Mouse (Mus musculus) ES-Bruce4 (cell line): ENCODE measurements at regions not wholly inside any gene's neighbourhood (a gene's known extent, or its start where the extent isn't known, plus 50 kb on each side); places are given as distances from the start of the nearest gene placed in this dataset.

Source experiments
- H3K27ac ChIP-seq: 2 replicates; pipeline ENCODE4 v1.5.1; 2012; ENCODE audit warnings: low read length, inconsistent platforms; ENCODE audit not compliant: insufficient read depth
- H3K27me3 ChIP-seq: 2 replicates; pipeline ENCODE4 v1.6.1; 2012; ENCODE audit warnings: mild to moderate bottlenecking, low read length, inconsistent platforms; ENCODE audit not compliant: control insufficient read depth, poor library complexity, insufficient read depth, severe bottlenecking
- H3K36me3 ChIP-seq: 2 replicates; pipeline ENCODE4 v1.6.1; 2012; ENCODE audit warnings: inconsistent platforms, mild to moderate bottlenecking, low read length, moderate library complexity; ENCODE audit not compliant: control insufficient read depth, poor library complexity, insufficient read depth, severe bottlenecking
- H3K4me1 ChIP-seq: one replicate; pipeline ENCODE4 v1.8.1; 2011; ENCODE audit warnings: low read length; ENCODE audit not compliant: control insufficient read depth, insufficient read depth
- H3K4me3 ChIP-seq: 2 replicates; pipeline ENCODE4 v1.5.1; 2011; ENCODE audit warnings: low read depth, mild to moderate bottlenecking, low read length
- H3K9ac ChIP-seq: 2 replicates; pipeline ENCODE4 v1.6.1; 2012; ENCODE audit warnings: low read depth, mild to moderate bottlenecking, inconsistent platforms; ENCODE audit not compliant: poor library complexity, severe bottlenecking
- H3K9me3 ChIP-seq: replicated peaks from 2 replicates; pipeline ENCODE4 v1.6.1; 2012; ENCODE audit warnings: mild to moderate bottlenecking, low read length, inconsistent platforms; ENCODE audit not compliant: control insufficient read depth, poor library complexity, insufficient read depth, severe bottlenecking
- CTCF ChIP-seq: IDR thresholded peaks from one replicate; pipeline ENCODE4 v1.8.1; 2011; ENCODE audit warnings: low read depth, low read length
- EP300 ChIP-seq: IDR thresholded peaks from 2 replicates; pipeline ENCODE4 v1.6.1; 2011; ENCODE audit warnings: low read depth, low read length; ENCODE audit not compliant: insufficient read depth
- POLR2A ChIP-seq: IDR thresholded peaks from one replicate; pipeline ENCODE4 v1.8.1; 2011; ENCODE audit warnings: low read length; ENCODE audit not compliant: insufficient read depth

DNA sequence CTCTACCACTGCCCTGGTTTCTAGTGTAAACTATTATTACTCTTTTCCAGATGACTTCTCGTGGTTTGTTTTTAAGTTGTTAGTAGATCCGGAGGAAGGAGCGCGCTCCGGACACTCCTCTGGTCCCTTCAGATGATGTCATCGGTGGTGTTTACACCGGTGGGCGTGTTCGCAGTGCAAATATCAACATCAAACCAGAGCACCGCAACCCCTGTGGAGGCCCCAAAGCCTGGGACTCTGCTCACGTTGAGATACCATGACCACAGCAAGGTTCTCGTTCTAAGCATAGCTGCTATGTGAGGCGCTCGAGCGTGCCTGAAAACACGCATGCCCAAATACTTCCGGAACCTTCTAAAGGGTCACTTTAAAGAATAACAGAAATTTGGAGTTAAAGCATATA is 149.8 kb upstream of the Arid2 start:
- Histone ChIP-seq H3K9me3 (no peaks in the 10 kb centered on the region), H3K36me3 (no peaks in the 10 kb centered on the region), H3K4me1 (peaks cover 13% of the 10 kb centered on the region), H3K27ac (no peak overlapping the region), H3K9ac (no peak overlapping the region), H3K27me3 (no peaks in the 10 kb centered on the region), H3K4me3 (no peak overlapping the region)
- TF ChIP-seq CTCF, result no peak
- TF ChIP-seq EP300, result no peak
- no peak for TF ChIP-seq POLR2A

GRCm38 (mm10) chr15:96137945-96138344 is 149.4 kb upstream of the Arid2 start:
- H3K4me1 ChIP-seq, result peaks cover 11% of the 10 kb centered on the region
- H3K9ac ChIP-seq, result no peak overlapping the region
- no peaks in the 10 kb centered on the region for H3K9me3 ChIP-seq
- no peak overlapping the region for H3K4me3 ChIP-seq
- no peaks in the 10 kb centered on the region for H3K27me3 ChIP-seq
- TF ChIP-seq EP300, result no peak
- TF ChIP-seq POLR2A, result no peak
- TF ChIP-seq CTCF, result no peak
- H3K36me3 ChIP-seq, result no peaks in the 10 kb centered on the region
- H3K27ac ChIP-seq, result no peak overlapping the region

DNA sequence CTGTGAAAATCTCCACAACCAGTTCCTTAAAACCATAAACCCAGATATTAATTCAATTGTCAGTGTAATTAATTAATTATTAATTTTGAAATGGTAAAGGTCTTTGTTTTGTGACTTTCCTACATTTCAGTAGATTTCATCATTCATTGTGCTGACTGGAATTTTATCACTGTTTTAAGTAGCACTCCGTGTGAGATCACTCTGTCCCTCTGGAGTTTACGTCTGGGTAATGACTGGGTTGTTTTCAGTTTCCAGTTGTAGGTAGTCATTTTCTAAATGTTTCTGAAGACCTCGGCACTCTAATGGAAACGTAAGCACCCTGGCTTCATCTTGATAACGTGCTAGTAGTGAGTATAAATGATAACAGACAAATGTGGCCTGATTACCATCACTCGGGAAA is 133.8 kb upstream of the Arid2 start:
- Histone ChIP-seq H3K4me1 (no peaks in the 10 kb centered on the region), H3K4me3 (no peak overlapping the region), H3K9me3 (no peaks in the 10 kb centered on the region), H3K9ac (no peak overlapping the region), H3K36me3 (no peaks in the 10 kb centered on the region), H3K27ac (no peak overlapping the region), H3K27me3 (no peaks in the 10 kb centered on the region)
- TF ChIP-seq CTCF (no peak), EP300 (no peak), POLR2A (no peak)

- no peaks in the 10 kb centered on the region for H3K9me3 ChIP-seq
- no peaks in the 10 kb centered on the region for H3K27me3 ChIP-seq
- no peak overlapping the region for H3K27ac ChIP-seq
- peaks cover 1% of the 10 kb centered on the region for H3K4me1 ChIP-seq
- no peak overlapping the region for H3K4me3 ChIP-seq
- H3K36me3 ChIP-seq, result no peaks in the 10 kb centered on the region
- H3K9ac ChIP-seq, result no peak overlapping the region
- no peak for TF ChIP-seq POLR2A
- TF ChIP-seq CTCF, result no peak
- no peak for TF ChIP-seq EP300
These were observed 129.0 kb upstream of the Arid2 start for GRCm38 (mm10) chr15:96158321-96158720.

DNA sequence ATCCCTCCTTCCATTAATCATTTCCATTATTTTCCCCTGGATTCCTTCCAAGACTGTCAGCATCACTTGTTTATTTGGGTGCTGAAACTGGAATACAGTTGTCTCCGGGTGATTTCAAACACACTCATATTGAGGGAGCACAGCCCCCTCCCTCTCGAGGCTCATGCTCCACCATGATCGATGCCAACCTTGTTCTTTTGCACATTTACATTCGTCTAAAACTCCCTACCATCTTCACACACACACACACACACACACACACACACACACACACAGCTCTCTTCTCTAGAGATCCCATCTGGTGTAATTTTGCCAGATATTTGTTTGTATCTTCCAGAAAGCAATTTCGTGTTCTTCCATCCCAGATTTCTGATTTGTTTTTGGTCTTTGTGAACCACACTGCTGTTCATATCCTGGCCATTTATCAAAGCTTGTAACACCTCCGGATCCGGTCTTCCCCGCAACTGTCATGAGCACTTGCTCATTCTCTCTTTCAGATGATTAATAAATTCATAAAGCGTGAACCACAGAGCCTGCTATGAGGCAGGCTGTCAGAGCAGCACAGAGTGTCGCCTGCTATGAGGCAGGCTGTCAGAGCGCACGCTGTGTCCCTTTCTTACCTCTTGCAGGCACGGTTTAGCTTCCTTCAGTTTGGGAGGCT is 122.4 kb upstream of the Arid2 start:
- H3K9me3 ChIP-seq, result no peaks in the 10 kb centered on the region
- TF ChIP-seq CTCF (no peak), EP300 (no peak), POLR2A (no peak)
- H3K27me3 ChIP-seq, result no peaks in the 10 kb centered on the region
- no peak overlapping the region for H3K9ac ChIP-seq
- no peak overlapping the region for H3K4me3 ChIP-seq
- peaks cover 3% of the 10 kb centered on the region for H3K4me1 ChIP-seq
- no peaks in the 10 kb centered on the region for H3K36me3 ChIP-seq
- no peak overlapping the region for H3K27ac ChIP-seq

GRCm38 (mm10) chr15:96167256-96167655 is 120.1 kb upstream of the Arid2 start:
- H3K27me3 ChIP-seq, result no peaks in the 10 kb centered on the region
- TF ChIP-seq POLR2A (no peak), CTCF (no peak), EP300 (no peak)
- peaks cover 3% of the 10 kb centered on the region for H3K4me1 ChIP-seq
- no peak overlapping the region for H3K27ac ChIP-seq
- H3K4me3 ChIP-seq, result no peak overlapping the region
- H3K9me3 ChIP-seq, result no peaks in the 10 kb centered on the region
- H3K9ac ChIP-seq, result no peak overlapping the region
- H3K36me3 ChIP-seq, result no peaks in the 10 kb centered on the region
